Mouse (Mus musculus): ENCODE results near the gene Nhlrc4. TPM values are rescaled to one million over a fixed set of nuclear protein-coding genes. Genes with fewer than 3 reads are reported as not detected.

Nhlrc4 gene
- polyA plus RNA-seq (2012; rRNA removed) = 2.6 and 3.4 TPM in 2 replicates

GRCm38 (mm10) chr17:25944366-25945163 lies at the start of gene Nhlrc4, which contains the start of gene Pigq:
Gene Nhlrc4, minus strand, starts transcription at chr17:25944961.
Gene Pigq, minus strand, starts transcription at chr17:25944936.

GRCm38 (mm10) chr17:25985306-25986294 lies 40.8 kb upstream of the Nhlrc4 start, which contains the start of gene Capn15:
Gene Capn15, minus strand, starts transcription at chr17:25985796.

GRCm38 (mm10) chr17:25951803-25952623 lies 7.3 kb upstream of the Nhlrc4 start, which contains the start of gene A930017K11Rik:
Gene A930017K11Rik, minus strand, starts transcription at chr17:25952565.

GRCm38 (mm10) chr17:25919144-25919785 lies 25.5 kb downstream of the Nhlrc4 start, which contains the start of gene Rab40c:
Gene Rab40c, minus strand, starts transcription at chr17:25919727.

Other genes starting within 250 kb of the Nhlrc4 start
- gene Gng13, start 227.8 kb downstream of the Nhlrc4 start, polyA plus RNA-seq (2012; rRNA removed) = 0.05 TPM in 1 of 2 replicates, not detected in the other
- 5.2 and 6.8 TPM in 2 replicates for gene Chtf18, start 217.5 kb downstream of the Nhlrc4 start, polyA plus RNA-seq (2012; rRNA removed)
- 7.9 and 8.1 TPM in 2 replicates for gene Rpusd1, start 217.3 kb downstream of the Nhlrc4 start, polyA plus RNA-seq (2012; rRNA removed)
- not detected in 2 replicates for gene Mslnl, start 208.9 kb downstream of the Nhlrc4 start, polyA plus RNA-seq (2012; rRNA removed)
- 8.0 and 9.1 TPM in 2 replicates for gene Msln, start 190.6 kb downstream of the Nhlrc4 start, polyA plus RNA-seq (2012; rRNA removed)
- 10.9 and 12.1 TPM in 2 replicates for gene Narfl, start 171.2 kb downstream of the Nhlrc4 start, polyA plus RNA-seq (2012; rRNA removed)
- gene Haghl, start 159.3 kb downstream of the Nhlrc4 start, polyA plus RNA-seq (2012; rRNA removed) = 7.7 and 9.7 TPM in 2 replicates
- gene Ccdc78, start 158.4 kb downstream of the Nhlrc4 start, polyA plus RNA-seq (2012; rRNA removed) = 0.01 and 0.02 TPM in 2 replicates
- 45.0 and 49.0 TPM in 2 replicates for gene Fam173a, start 152.1 kb downstream of the Nhlrc4 start, polyA plus RNA-seq (2012; rRNA removed)
- not detected in 2 replicates for gene AC134908.4, start 149.3 kb downstream of the Nhlrc4 start, polyA plus RNA-seq (2012; rRNA removed)
- 13.1 and 16.2 TPM in 2 replicates for gene Metrn, start 147.8 kb downstream of the Nhlrc4 start, polyA plus RNA-seq (2012; rRNA removed)
- gene Fbxl16, start 135.9 kb downstream of the Nhlrc4 start, polyA plus RNA-seq (2012; rRNA removed) = 0.08 TPM in 2 replicates
- gene Wdr24, start 121.3 kb downstream of the Nhlrc4 start, polyA plus RNA-seq (2012; rRNA removed) = 14.1 and 15.5 TPM in 2 replicates
- gene Jmjd8, start 116.1 kb downstream of the Nhlrc4 start, polyA plus RNA-seq (2012; rRNA removed) = 22.4 and 24.2 TPM in 2 replicates
- gene Stub1, start 111.6 kb downstream of the Nhlrc4 start, polyA plus RNA-seq (2012; rRNA removed) = 82.1 and 92.4 TPM in 2 replicates
- gene Rhbdl1, start 107.7 kb downstream of the Nhlrc4 start, polyA plus RNA-seq (2012; rRNA removed) = 1.3 and 2.0 TPM in 2 replicates
- gene Gm20683, start 103.2 kb downstream of the Nhlrc4 start, polyA plus RNA-seq (2012; rRNA removed) = 2.9 and 3.8 TPM in 2 replicates
- 28.3 and 35.9 TPM in 2 replicates for gene Rhot2, start 100.1 kb downstream of the Nhlrc4 start, polyA plus RNA-seq (2012; rRNA removed)
- 8.8 and 9.9 TPM in 2 replicates for gene Wdr90, start 83.5 kb downstream of the Nhlrc4 start, polyA plus RNA-seq (2012; rRNA removed)
- gene Mcrip2, start 76.2 kb downstream of the Nhlrc4 start, polyA plus RNA-seq (2012; rRNA removed) = 34.5 and 45.2 TPM in 2 replicates
- 61.8 and 63.8 TPM in 2 replicates for gene Mettl26, start 69.9 kb downstream of the Nhlrc4 start, polyA plus RNA-seq (2012; rRNA removed)
- 0.13 and 0.16 TPM in 2 replicates for gene Wfikkn1, start 64.1 kb downstream of the Nhlrc4 start, polyA plus RNA-seq (2012; rRNA removed)
- gene Rab40c, start 25.2 kb downstream of the Nhlrc4 start, polyA plus RNA-seq (2012; rRNA removed) = 8.7 and 11.1 TPM in 2 replicates
- 123 and 127 TPM in 2 replicates for gene Pigq, start within 50 bp of the Nhlrc4 start, polyA plus RNA-seq (2012; rRNA removed)
- 0.03 and 0.04 TPM in 2 replicates for gene A930017K11Rik, start 7.6 kb upstream of the Nhlrc4 start, polyA plus RNA-seq (2012; rRNA removed)
- 5.2 and 6.5 TPM in 2 replicates for gene Capn15, start 40.8 kb upstream of the Nhlrc4 start, polyA plus RNA-seq (2012; rRNA removed)
- 4.6 and 4.8 TPM in 2 replicates for gene Rab11fip3, start 124.6 kb upstream of the Nhlrc4 start, polyA plus RNA-seq (2012; rRNA removed)
- gene Decr2, start 145.4 kb upstream of the Nhlrc4 start, polyA plus RNA-seq (2012; rRNA removed) = 55.4 and 64.8 TPM in 2 replicates
- gene Nme4, start 150.6 kb upstream of the Nhlrc4 start, polyA plus RNA-seq (2012; rRNA removed) = 22.5 and 23.4 TPM in 2 replicates
- gene Tmem8, start 168.3 kb upstream of the Nhlrc4 start, polyA plus RNA-seq (2012; rRNA removed) = 5.3 and 5.6 TPM in 2 replicates
- 49.0 and 50.7 TPM in 2 replicates for gene Mrpl28, start 178.5 kb upstream of the Nhlrc4 start, polyA plus RNA-seq (2012; rRNA removed)
- 6.6 and 7.6 TPM in 2 replicates for gene Axin1, start 193.7 kb upstream of the Nhlrc4 start, polyA plus RNA-seq (2012; rRNA removed)

All from liver, embryonic 18 days (tissue).